Mouse (Mus musculus): ENCODE measurements around the gene Abca13.
"Not testable (repeated sequence)": the region's sequence is repeated elsewhere in the genome, so short reads cannot be mapped to it uniquely, and the experiment has no call there.

The Abca13 gene

DNA sequence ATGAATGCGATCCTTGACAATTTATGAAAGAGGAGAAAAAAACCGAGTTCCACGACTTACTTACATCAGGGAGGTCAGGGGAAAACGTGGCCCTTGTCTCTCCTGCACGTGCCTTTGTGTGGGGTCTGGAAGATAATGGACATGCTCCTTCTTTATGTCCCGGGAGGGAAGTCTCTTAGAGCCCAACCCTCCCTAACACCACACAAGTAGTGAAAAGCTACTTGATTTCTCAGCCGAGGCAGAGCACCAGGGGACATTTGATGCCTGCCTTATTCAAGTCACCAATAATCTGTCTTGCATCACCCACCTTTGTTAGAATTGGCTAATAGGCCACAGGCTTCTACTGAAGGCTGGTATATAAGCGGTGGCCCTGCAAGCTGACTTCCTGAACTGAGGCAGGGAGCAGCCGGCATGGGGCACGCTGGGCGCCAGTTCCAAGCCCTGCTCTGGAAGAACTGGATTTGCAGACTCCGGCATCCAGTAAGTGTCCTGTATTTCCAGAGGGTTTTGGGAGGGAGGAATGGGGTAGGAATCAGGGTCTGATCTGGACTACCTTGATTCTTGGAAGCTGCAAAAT lies at the start of gene Abca13:
Gene Abca13 (plus strand): TSS at position 388 of the 577 bp plus-strand sequence.
- DNase-seq (ENCODE audit: low read depth, low spot score) = no peak

GRCm38 (mm10) chr11:9145113-9145512 lies 46.6 kb upstream of the Abca13 start:
- no peak for DNase-seq (ENCODE audit: low read depth, low spot score)

DNA sequence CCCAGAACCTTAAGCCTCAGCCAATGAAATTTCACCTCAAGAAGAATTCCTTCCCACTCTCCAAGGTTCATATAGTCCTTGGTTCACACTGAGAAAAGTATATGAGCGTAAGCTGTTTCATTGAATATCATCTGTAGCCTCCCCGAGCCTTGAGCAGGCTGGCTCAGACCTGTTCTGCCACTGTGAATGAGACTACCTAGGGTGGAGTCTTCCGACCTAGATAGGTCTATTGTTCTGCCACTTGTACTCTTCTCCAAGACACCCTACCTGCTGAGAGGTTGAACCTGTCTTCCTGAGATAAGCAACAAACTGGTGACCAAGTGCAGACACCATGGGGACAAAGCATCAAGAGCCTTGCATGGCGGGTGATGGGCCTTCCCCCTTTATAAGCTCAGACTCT lies 45.6 kb upstream of the Abca13 start:
- DNase-seq (ENCODE audit: low read depth, low spot score) = no peak

DNA sequence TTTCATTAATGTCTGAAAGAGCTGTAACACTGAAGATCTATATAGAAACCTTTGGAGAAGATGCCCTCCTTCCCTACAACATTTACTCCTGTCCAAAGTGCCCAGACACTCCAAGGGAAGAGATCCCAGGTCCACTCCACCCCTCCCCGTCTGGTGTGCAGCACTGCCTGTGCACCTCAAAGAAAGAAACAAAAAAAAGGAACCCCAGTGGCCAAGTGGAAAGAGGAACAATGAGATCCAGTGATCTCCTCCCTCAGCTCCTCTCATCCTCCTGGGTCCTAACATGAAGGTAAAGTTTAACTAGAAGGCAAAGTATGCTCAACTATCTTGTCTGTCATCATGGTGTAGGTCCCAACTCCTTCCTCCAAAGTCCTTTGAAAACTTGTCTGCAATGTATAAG lies 45.1 kb upstream of the Abca13 start:
- no peak for DNase-seq (ENCODE audit: low read depth, low spot score)

DNA sequence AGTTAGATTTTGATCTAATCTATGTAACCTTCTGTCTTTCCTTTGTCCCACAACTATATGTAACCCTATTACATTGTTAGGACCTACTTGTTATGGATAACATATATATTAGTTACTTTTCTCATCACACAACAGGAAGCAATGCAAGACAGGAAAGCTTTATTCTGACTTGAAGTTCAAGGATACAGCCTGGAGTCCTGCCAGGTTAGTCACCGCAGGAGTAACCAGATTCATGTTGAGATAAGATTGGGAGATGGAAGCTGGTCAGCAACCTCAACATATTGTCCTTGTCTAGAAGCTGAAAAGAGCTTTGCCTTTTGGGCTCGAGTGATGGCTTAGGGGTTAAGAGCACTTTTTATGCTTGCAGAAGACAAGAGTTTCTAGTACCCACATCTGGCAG lies 43.5 kb upstream of the Abca13 start:
- no peak for DNase-seq (ENCODE audit: low read depth, low spot score)

- DNase-seq (ENCODE audit: low read depth, low spot score) = not testable (repeated sequence)
Observed at GRCm38 (mm10) chr11:9150403-9150802, 41.3 kb upstream of the Abca13 start.

DNA sequence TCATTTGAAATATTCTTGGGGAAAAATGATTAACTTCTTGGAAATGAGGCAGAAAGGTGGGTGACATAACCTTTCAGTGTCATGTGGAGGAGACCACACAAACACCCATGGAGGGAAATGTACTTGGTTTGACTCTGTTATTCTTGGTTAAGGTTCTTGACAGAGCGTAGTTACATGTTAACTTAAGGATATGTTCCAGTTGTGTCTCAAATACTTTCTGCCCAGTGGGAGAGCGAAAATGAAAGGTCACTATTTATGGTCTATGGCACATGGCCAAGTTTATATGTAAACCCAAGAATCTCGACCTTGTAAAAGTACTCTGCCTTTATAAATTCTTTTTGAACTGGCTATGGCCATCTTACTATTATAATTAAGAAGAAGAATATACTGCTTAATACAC lies 31.8 kb upstream of the Abca13 start:
- no peak for DNase-seq (ENCODE audit: low read depth, low spot score)

DNA sequence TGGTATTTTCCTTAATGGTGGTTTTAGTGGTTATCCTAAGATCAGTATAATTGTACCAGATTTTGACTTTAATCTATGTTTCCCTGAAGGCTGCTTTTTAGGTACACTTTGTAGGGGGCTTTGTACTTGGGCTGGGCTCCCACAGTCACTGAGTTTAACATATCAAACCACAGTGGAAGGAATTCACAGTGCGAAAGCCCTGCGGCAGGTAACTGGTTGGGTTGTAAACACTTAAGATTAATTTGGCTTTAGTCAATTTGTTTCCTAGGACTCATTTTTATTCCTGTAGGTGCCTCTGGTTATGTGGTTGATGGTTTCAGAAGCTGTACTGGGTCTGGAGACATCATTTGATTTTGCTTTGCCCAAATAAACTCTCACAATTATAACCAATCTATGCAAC lies 24.4 kb upstream of the Abca13 start:
- DNase-seq (ENCODE audit: low read depth, low spot score) = no peak

- no peak for DNase-seq (ENCODE audit: low read depth, low spot score)
Observed at GRCm38 (mm10) chr11:9181477-9181876, 10.3 kb upstream of the Abca13 start.

DNA sequence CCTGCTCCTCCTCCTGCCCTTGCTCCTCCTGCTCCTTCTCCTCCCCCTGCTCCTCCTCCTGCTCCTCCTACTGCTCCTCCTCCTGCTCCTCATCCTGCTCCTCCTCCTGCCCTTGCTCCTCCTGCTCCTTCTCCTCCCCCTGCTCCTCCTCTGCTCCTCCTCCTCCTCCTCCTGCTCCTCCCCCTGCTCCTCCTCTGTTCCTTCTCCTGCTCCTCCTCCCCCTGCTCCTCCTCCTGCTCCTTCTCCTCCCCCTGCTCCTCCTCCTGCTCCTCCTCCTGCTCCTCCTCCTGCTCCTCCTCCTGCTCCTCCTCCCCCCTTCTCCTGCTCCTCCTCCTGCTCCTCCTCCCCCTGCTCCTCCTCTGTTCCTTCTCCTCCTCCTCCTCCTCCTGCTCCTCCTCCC lies 2.3 kb upstream of the Abca13 start:
- DNase-seq (ENCODE audit: low read depth, low spot score) = not testable (repeated sequence)

- DNase-seq (ENCODE audit: low read depth, low spot score) = no peak
Observed at GRCm38 (mm10) chr11:9190772-9191554, 779 bp upstream of the Abca13 start.

- no peak for DNase-seq (ENCODE audit: low read depth, low spot score)
Observed at GRCm38 (mm10) chr11:9194861-9195260, 3.1 kb downstream of the Abca13 start.

DNA sequence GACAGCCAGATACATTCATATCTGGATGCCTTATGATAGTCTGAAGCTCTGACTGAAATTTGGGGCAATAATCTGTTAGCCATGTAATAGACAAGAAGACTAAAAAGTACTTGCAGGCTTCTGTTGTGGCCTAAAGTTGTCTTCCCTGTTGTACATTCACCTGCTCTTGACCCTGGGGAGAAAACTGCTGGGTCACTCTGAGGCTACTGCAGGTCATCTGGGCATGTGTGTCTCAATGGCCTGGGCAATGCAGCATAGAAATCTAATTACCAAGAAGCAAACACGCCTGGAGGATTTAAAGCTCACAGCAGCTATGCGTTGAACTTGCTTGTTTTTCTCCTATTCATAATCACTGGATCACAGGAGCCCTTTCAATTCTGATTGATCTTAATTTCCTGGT lies 8.1 kb downstream of the Abca13 start:
- DNase-seq (ENCODE audit: low read depth, low spot score) = no peak

DNA sequence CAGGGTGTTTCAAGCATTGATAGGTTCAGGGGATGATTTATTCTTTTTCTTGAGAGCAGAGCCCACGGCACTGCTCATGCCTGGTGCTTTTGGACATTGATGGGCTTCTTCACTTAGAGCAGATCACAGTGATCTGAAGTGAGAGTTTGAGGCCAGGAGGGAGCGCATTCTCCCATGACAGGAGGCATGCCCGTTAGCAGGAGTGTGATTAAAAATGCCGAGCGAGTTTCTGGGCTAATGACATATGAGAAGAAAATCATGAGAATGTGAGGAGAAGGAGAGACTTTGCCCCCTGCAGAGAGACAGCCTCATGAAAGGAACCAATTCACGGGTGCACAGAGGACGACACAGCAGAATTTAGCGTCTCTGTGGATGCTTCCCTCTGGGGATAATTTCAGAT lies 19.0 kb downstream of the Abca13 start:
- DNase-seq (ENCODE audit: low read depth, low spot score) = no peak

- DNase-seq (ENCODE audit: low read depth, low spot score) = no peak
Observed at GRCm38 (mm10) chr11:9213580-9213979, 21.8 kb downstream of the Abca13 start.

DNA sequence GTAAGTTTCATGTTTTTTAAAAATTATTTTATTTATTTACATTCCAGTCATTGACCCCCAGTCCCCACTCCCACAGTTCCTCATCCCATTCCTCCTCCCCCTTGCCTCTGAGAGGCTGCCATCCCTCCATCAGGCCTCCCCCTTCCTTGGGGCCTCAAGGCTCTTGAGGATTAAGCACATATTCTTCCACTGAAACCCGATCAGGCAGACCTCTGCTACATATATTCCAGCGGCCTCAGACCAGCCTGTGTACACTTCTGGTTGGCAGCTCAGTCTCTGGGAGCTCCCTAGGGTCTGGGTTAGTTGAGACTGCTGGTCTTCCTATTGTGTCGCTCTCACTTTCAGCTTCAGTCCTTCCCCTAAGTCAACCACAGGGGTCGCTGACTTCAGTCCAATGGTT lies 24.5 kb downstream of the Abca13 start:
- no peak for DNase-seq (ENCODE audit: low read depth, low spot score)

DNA sequence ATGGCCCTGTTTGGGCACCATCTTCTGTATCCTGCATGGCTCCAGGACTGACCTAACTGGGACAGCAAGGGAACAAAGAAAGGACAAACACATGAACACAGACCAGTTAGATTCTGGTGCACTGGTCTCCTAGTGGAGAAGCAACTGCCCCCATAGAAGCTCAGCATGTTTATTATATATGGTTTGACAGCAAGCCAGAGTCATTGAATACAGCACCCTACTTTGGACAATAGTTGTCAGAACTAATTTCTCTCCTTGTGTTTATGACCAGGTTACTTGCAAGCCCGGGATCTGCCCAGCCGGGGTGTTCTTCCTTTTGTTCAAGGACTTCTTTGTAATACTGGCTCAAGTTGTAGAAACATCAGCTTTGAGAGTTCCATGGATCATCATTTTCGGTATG lies 28.8 kb downstream of the Abca13 start:
- DNase-seq (ENCODE audit: low read depth, low spot score) = no peak

GRCm38 (mm10) chr11:9221646-9222045 lies 29.9 kb downstream of the Abca13 start:
- peak; percentile 62 for DNase-seq (ENCODE audit: low read depth, low spot score)

- no peak for DNase-seq (ENCODE audit: low read depth, low spot score)
Observed at GRCm38 (mm10) chr11:9226399-9226798, 34.7 kb downstream of the Abca13 start.

- not testable (repeated sequence) for DNase-seq (ENCODE audit: low read depth, low spot score)
Observed at GRCm38 (mm10) chr11:9249627-9250026, 57.9 kb downstream of the Abca13 start.

DNA sequence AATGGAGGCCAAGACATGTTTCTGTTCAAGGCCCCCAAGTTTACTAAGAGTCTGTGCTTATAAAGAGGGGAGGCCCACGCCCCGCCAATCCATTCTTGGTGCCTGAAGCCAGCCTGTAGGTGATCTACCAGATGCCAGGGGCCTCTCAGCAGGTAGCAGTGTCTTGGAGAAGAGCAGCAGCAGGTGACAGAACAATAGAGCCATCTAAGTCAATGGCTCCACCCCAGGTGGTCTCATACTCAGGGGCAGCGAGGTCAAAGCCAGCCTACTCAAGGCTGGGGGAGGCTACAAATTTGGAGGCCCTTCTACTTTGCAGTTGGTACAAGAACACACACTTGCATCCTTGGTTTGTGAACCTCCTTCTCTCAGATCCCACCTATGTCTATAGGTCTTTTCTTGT lies 71.3 kb downstream of the Abca13 start:
- DNase-seq (ENCODE audit: low read depth, low spot score) = not testable (repeated sequence)

DNA sequence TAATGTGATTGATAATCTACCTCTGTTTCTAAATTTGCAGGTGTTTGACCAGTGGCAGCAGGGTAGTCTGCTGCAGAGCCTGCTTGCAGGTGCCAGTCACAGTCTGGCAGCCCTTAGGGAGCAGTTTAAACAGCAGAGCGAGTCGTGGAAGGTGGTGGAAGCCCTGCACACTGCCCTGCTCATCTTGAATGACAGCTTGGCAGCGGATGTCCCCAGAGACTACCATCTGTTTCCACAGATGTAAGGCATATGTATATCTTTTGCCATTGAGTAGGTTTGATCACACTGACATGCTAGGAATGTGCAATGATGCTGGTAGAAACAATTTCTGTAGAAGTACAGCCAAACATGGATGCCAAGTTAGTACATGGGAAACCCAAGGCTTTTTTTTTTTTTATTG lies 77.3 kb downstream of the Abca13 start:
- no peak for DNase-seq (ENCODE audit: low read depth, low spot score)

DNA sequence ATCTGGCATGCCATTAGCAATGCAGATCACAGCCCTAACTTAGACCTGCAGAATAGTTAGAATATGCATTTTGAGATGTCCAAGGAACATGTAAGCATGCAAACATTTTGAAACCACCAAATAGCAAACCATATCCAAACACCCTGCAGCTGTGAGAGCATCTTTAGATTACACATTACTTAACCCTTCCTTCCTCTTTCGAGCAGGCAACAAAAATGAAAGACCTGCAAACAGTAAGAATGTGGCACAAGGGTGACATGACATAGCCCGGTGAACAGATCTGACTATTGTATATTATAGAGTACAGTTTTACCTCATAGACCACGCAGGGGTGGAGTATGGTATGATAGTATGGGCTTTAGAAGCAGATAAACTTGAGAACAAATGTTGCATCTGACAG lies 93.5 kb downstream of the Abca13 start:
- DNase-seq (ENCODE audit: low read depth, low spot score) = no peak
